Mouse (Mus musculus) left cerebral cortex, postnatal 36 days (tissue): ENCODE data around the gene Abhd12. TPM values are rescaled to one million over a fixed set of nuclear protein-coding genes. Genes with fewer than 3 reads are reported as not detected.
"Not testable (repeated sequence)": the region's sequence is repeated elsewhere in the genome, so short reads cannot be mapped to it uniquely, and the experiment has no call there.

Experiments
- DNase-seq, 2 experiments: peaks; one replicate each; pipeline ENCODE4 v3.0.0; 2021 to 2022; ENCODE audit warnings: low spot score in 2 of 2, mixed read lengths in 1 of 2
- intact Hi-C: fragments of 180-260 bp; cut with DNase I; formaldehyde crosslinking; loops from one replicate; pipeline ENCODE4 v1.15.1; 2025
- total RNA-seq, 2 experiments: library from RNA; stranded (reverse); gene quantifications; 2 replicates each; pipeline ENCODE4 v1.2.3; 2021

The Abhd12 gene
- total RNA-seq = 100 to 1,000 TPM; 296 to 337 TPM

DNA sequence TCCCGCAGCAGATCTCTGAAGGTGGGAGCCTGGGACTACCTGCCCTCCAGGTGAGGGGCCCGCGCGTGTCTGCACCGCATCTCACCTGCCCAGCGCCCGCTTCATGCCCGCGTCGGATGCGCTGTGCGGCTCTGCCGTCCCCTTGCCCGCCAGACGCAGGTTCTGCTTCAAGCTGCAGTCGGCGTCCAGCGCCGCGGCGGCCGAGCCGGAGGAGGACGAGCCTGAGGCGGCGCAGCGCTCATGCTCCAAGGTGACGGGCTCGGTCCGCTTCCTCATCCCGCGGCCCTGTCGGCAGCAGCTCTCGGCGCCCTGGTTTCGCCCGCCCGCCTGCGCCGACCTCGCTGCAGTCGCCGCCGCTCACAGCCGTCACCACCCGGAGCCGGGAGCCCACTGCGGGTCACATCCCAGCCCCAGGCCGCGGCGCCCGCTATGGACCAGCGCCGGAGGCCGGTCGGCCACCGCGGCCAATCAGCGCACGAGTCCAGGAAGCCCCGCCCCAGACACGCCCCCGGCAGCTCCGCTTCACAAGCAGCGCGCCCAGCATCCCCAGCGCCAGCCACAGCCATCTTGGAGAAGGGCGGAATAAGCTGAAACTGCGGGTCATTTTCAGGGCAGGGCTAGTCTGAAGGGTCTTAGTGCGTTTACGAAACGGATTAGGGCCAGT, at the start of gene Abhd12:
TSS of gene Abhd12 (minus strand) at position 470 of the 664 bp plus-strand sequence.
- intact Hi-C loops = loop anchor here (5.0 to 10.0 kb wide), 3 partner anchors 57 to 300 kb away; partner anchors contain the start of gene Apmap
- peak; percentile 97 to 98 for DNase-seq

DNA sequence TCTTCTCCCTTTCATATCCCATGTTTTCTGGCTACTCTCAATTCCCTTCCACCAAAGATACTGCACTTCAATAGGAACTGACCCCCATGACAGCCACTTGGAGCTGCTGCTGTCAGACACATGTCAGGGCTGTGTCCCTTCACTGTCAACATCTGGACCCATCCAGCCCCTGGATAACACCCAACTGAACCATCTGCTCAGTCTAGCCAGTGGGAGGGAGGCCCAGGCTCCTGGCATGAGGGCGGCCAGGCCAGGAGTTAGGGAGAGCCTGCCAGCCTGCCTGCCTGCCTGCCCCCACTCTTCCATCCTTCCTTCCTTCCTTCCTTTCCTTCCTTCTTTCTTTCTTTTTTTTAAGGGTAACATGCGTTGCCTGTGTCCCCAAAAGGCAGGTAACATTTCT, 46.7 kb upstream of the Abhd12 start:
- DNase-seq = no peak
- intact Hi-C loops = no loop called here

DNA sequence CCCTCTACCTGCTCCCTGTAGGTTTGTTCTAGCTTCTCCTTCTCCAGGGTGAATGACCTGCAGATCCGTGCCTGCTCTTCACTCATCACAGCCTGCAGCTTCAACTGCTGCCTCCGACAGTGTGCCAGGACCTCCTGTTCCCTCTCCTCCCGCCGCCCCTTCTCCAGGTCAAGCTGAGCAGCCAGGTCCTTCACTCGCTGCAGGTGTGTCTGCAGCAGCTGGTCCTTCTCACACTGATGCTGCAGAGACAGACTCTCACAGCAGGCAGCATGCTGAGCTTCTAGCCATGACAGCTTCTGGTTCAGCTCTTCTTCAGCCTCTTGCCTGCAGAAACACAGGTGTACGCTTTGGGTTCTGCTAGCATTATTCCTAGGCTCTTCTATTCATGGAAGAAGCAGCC, 45.5 kb upstream of the Abhd12 start:
- intact Hi-C loops = no loop called here
- DNase-seq = no peak

DNA sequence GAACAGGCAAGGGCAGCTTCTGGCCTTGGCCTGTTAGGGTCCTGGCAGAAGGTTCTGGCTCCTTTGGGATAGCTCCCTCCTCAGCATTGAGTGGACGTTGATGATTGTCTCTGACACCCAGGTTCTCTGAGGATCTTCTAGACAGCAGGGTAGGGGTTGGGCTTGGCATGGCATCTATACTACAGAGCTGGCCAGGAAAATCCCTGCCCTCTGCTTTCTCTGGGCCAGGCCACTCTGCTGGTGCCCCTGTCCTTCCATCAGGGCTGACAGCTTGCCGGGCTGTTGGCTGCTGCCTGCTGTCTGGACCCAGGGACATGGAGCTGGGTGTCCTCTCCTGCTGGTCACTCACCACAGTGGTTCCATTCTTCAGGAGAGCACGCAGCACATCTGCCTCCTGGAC, 45.1 kb upstream of the Abhd12 start:
- intact Hi-C loops = no loop called here
- no peak for DNase-seq

DNA sequence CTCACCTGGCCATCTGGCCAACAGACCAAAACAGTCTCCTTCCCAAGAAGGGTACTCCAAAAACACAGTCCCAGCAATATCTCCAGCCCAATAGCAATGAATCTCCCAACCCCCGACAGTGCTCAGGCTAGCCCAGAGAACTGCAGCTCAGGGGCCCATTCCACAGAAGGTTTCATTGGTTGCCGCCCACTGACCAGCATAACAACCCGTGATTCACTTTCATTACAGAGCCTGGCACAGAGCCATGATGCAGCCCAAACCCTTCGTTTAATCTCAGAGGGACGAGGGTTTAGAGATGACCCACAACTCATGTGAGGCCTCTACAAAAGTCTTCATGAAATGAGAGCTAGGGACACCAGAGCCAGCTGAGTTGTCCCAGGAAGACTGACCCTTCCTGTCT, 44.2 kb upstream of the Abhd12 start:
- no peak for DNase-seq
- intact Hi-C loops = no loop called here

DNA sequence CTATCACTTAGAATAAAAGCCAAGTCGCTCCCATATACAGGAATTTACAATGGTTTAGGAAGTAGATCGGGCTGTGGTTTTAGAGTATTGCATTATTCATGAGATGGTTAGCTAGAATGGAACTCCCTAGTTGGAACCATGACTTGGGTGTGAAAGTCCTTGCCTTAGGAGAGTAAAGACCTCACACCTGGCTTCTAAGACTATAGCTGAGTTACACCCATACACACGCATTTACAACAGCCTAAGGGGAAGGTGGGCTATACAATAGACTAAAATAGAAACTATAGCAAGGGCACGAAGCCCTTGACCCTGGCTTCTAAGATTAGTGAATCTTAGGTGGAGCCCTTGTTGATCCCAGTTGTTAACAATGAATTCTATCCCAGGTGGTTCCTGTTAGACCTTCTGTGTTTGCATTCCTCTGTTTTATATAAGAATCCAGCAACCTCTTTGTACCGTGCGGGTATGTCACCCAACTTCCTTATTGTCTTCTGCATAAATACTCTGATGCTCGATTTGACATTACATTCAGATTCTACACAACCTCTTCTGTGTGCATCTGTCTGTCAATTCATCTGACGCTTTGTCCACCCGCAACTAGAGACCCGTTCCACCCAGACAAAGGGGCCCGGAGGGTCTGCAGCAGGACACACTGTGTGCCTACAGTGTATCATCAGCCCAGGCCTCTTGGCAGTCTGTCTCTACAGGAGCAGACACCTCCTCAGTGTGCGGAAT, 43.5 kb upstream of the Abhd12 start:
- intact Hi-C loops, DNase-seq: not testable (repeated sequence)

DNA sequence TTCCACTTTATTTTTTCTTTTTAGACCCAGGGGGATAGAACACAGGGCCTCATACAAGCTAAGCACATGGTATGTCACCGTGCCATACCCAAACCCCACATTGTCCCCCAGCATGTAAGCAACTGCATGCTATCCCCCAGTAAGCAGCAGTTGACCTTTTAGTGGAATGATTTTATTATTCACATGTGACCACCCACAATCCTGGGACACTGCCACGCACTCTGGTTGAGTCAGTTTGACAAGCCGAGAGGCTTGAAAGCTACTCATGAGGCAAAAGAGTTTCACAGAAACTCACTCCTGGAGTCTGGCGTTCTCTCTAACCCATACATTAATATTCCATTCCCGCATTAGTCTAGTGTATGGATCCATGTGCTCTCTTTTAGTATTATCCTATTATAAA, 42.8 kb upstream of the Abhd12 start:
- intact Hi-C loops = not testable (repeated sequence)

DNA sequence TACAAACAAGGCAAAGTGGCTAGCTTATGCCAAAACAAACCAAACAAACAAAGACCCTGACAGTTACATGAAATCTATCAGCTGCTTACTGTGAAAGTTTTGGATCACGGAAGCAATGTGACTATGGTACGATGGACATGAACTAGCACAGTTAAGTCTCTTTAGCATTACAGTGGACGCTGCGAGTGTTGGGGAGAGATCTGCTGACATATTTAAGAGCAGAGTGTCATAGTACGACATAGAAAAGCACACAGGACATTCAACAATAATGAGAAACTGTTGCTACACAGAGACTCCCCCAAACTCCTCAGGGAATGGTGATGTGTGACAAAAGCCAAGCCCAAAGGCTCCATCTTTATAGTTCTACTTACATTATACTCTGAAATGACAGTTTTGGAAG, 39.5 kb upstream of the Abhd12 start:
- intact Hi-C loops = no loop called here
- no peak for DNase-seq

More for the DNA sequence above, 42.8 kb upstream of the Abhd12 start:
- DNase-seq = not testable (repeated sequence)

DNA sequence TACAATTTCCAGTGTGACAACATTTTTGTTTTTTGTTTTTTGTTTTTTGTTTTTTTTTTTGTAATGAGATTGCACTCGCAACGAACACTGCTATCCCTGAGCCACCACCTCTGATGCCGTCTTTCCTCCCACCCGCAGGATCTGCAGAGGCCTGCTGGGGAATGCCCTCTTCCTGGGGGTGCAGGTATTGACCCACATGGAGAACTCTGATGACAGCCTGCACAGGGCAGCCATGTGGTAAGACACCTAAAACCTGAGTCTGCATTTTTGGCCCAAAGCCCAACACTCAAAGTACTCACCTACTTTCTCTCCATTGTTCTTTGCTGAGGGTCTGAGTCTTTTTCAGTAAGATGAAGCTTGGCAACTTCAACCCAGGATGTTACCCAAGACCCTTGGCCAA, 30.1 kb upstream of the Abhd12 start:
- intact Hi-C loops = no loop called here
- no peak for DNase-seq

DNA sequence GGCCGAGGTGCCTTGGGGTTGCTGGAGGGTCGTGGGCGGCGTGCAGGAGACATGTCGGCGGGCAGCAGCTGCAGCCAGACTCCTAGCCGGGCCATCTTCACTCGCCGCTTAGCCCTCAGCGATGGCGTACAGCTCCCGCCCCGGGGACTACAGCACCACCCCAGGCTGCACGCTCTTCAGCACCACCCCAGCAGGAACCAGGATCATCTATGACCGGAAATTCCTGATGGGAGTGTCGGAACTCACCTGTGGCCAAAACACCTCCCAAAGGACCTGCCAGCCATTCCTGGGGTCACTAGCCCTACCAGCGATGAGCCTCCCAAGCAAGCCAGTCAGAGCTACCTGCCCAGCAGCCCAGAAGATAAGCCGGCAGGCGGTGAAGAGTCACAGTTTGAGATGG, 28.9 kb upstream of the Abhd12 start:
- DNase-seq = no peak
- intact Hi-C loops = no loop called here

DNA sequence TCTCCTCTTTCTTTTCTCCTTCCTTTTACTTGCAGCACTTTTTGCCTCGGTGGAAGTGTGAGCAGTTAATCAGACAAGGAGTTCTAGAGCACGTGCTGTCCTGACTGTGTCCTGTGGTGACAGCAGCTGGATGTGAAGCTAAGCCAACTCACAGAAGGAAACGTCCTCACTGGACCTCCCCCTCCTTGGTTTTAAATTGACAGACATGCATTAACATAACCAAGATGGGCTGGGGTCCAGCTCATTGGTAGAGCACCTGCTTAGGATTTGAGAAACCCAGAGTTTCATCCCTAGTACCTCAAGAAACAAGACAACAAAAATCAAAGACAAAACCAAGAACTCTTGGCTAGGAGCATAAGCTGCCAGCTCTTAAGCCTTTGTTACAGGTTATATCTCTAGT, 26.3 kb upstream of the Abhd12 start:
- no peak for DNase-seq
- intact Hi-C loops = no loop called here

DNA sequence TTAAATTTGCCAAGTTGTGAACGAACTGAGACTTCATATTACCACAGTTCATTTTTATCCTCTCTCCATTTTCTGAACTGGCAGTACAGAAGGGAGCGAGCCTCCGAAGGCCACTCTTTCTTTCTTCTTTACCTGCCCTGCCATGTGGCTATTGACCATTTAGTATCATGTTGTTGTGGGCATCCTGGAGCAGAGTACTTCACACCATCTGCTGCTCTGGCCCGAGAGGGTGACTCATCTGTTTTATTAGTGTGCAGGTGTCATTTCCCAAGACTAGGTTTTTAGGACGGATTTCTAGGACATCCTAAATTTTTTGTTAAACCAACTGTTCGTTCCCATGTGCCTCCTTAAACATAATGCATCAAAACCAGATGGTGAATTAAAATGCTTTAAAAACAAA, 24.6 kb upstream of the Abhd12 start:
- DNase-seq = no peak
- intact Hi-C loops = no loop called here

DNA sequence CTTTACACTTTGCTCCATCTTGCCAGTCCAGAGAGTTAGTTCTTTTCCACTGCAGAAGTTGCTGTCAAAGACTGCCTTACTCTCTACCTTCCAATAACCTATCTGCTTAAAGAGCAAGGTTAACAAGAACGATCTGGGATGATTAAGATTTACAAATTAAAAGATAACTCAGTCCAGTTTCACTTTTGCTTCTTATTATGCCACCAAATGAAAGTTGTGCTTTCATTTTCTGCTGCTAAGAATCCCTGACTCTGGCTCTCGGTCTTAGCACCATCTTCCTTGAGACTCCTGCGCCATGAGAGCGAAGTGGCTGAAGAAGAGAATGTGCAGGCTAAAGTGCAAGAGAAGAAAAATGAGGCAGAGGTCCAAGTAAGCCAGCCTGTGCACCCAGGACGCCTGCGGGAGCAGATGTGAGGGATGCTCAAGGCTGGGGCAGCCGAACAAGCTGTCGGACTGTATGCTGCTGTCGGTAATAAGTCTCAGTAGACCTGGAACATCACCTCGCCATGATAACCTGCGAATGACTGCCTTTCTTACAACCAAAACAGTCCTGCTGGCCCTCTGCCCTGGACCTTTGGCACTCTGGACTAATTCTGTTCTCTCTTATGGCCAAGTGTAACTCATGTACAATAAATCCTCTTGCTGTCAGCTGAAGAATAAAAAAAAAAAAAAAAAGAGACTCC, 22.6 kb upstream of the Abhd12 start:
- no peak for DNase-seq
- intact Hi-C loops = no loop called here

DNA sequence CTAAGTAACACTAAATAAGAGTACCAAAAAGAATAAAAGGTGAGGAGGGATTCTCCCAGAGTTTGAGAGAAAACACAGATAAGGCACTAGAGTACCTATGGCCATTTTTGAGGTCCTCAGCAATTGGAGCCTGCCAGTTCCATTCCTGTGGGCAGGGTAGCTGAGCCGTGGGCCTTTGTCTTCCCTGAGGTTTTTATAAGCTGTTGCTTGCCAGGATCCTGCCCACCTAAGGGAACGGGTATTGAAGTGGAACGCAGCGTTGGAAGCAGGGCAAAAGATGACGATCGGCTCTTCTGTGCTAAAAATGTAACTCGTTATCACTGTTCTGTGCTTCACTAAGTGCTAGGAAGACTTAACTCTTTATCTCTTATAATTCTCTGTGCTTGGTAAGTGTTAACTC, 19.0 kb upstream of the Abhd12 start:
- intact Hi-C loops = no loop called here
- DNase-seq = no peak

DNA sequence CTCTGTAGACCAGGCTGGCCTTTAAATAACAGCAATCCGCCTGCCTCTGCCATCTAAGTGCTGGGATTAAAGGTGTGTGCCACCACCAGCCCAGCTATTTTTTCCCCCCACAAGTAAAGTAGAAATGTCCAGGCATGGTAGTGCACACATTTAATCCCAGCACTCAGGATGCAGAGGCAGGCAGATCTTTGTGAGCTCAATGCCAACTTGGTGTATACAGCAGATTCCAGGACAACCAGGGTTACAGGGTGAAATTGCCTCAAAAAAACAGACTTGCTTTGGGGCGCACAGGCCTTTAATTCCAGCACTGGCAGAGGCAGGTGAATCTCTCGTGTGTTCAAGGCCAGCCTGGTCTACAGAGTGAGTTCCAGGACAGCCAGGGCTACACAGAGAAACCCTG, 18.5 kb upstream of the Abhd12 start:
- DNase-seq = no peak
- intact Hi-C loops = no loop called here

DNA sequence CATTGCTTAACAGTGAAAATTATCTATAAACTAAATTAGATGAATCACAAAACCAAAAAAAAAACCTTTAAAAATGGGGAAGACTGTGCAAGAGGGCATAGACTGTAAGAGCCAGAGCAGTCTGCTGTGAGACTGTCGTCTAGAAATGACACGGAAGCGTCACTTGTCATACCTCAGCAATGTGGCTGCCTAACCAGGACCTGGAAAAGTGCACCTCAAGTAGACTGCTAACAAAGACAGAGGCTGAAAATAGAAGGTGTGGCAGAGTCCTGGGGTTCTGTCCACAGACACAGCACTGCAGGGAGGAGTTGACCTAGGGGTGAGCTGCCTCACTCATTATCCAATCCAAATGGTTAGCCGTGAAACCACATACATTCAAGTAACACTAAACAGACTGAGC, 17.6 kb upstream of the Abhd12 start:
- intact Hi-C loops = no loop called here
- no peak for DNase-seq

DNA sequence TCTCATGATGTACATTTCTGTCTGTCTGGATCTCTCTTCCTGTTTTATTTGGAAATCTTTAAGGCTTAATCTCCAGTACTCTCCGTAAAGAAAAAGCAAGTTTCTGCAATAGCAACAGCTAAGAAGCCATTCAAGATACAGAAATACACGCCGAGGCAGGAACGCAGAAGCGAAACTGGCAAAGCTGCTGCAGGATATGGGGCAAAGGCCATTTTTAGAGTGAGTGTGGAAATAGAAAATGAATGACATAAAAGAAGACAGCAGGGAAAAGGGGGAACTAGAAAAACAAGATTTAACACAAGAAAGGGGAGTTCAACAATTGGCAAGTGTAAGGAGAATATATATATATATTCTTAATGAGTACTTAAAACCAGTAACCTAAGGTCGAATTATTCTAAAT, 17.2 kb upstream of the Abhd12 start:
- intact Hi-C loops = no loop called here
- no peak for DNase-seq

DNA sequence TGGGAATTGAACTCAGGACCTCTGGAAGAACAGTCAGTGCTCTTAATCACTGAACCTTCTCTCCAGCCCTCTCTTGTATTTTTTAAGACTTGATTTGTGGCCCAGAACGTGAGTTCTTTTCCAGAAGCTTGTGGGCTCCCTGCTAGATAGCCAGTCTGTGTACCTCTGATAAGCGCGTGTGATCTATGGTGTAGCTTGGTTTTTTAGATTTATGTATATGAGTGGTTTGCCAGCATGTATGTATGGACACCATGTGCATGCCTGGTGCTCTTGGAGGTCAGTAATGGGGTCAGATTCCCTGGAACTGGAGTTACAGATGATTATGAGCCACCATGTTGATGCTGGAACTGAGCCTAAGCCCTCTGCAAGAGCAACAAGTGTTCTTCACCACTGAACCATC, 16.0 kb upstream of the Abhd12 start:
- DNase-seq = no peak
- intact Hi-C loops = no loop called here

DNA sequence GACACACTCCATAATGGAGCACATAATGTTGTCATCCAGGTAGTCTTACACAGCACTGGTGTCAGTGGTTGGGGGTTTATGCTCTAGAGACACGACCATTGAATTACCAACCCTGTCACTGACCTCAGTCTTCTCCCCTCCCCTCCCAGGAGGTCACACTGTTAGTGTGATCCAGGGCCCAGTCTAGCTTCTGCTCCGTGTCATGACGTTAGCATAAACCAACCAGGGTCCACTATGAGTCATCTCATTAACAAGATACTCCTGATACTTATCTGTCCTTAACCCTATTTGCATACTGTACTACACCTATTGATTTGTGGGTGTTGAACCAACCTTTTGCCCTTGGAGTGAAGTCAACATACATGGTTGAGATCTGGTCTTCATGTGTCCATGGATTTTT, 14.2 kb upstream of the Abhd12 start:
- intact Hi-C loops = no loop called here
- no peak for DNase-seq

DNA sequence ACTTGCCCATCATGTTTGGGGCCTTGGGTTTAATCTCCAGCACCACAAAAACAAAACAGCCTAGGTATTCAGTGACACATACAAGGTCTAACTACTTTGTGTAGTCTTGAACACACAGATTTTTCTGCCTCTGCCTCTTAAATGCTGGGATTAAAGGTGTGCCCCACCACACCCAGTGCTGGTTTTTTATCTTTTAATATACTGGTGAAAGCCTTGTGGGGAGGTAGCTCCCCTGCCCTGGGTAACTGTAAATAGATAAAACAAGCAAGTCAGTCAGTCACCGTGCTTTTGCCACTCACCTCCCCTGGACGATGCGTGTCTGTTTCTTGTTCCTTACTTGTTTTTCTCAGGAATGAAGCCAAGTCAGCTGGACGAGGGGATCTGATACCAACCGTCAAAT, 11.2 kb upstream of the Abhd12 start:
- intact Hi-C loops = no loop called here

More for the DNA sequence above, 11.2 kb upstream of the Abhd12 start:
- DNase-seq = no peak
